Mouse (Mus musculus) myocyte (in vitro differentiated cells): ENCODE measurements around the gene Dnajb12.

ENCODE experiments used
- CEBPB ChIP-seq: IDR thresholded peaks from 2 replicates; pipeline ENCODE4 v1.6.1; 2011; ENCODE audit warnings: mild to moderate bottlenecking, moderate library complexity; ENCODE audit not compliant: poor library complexity, insufficient read depth, severe bottlenecking
- E2F4 ChIP-seq: IDR thresholded peaks from one replicate; pipeline ENCODE4 v1.6.1; 2011; ENCODE audit warnings: mild to moderate bottlenecking, control low read depth, moderate library complexity; ENCODE audit not compliant: insufficient read depth
- MAX ChIP-seq: IDR thresholded peaks from one replicate; pipeline ENCODE4 v1.6.1; 2011; ENCODE audit warnings: low read depth, mild to moderate bottlenecking, control low read depth
- POLR2A ChIP-seq: IDR thresholded peaks from one replicate; pipeline ENCODE4 v1.6.1; 2011; ENCODE audit warnings: low read depth, mild to moderate bottlenecking, control low read depth, moderate library complexity; ENCODE audit not compliant: insufficient read length
- POLR2AphosphoS2 ChIP-seq: IDR thresholded peaks from one replicate; pipeline ENCODE4 v1.6.1; 2011; ENCODE audit warnings: low read depth, control low read depth; ENCODE audit not compliant: insufficient read length
- REST ChIP-seq: IDR thresholded peaks from one replicate; pipeline ENCODE4 v1.6.1; 2011; ENCODE audit warnings: mild to moderate bottlenecking, control low read depth, moderate library complexity; ENCODE audit not compliant: insufficient read depth, insufficient read length
- SRF ChIP-seq: IDR thresholded peaks from one replicate; pipeline ENCODE4 v1.6.1; 2011; ENCODE audit warnings: low read depth; ENCODE audit not compliant: control insufficient read depth, insufficient read length
- TCF3 ChIP-seq: IDR thresholded peaks from one replicate; pipeline ENCODE4 v1.6.1; 2011; ENCODE audit warnings: low read depth, control low read depth; ENCODE audit not compliant: insufficient read length
- USF1 ChIP-seq: IDR thresholded peaks from one replicate; pipeline ENCODE4 v1.6.1; 2011; ENCODE audit warnings: low read depth, mild to moderate bottlenecking, control low read depth, moderate library complexity

GRCm38 (mm10) chr10:59899341-59900173 lies 20.2 kb downstream of the Dnajb12 start:
- TF ChIP-seq CEBPB (no peak), POLR2AphosphoS2 (peak; percentile 97), POLR2A (peak; percentile 83), TCF3 (no peak), E2F4 (no peak), USF1 (no peak), MAX (no peak), SRF (no peak), REST (no peak)
